Mouse (Mus musculus) neural tube, postnatal 0 days (tissue): ENCODE results near the gene Tsga13. TPM values are rescaled to one million over a fixed set of nuclear protein-coding genes. Genes with fewer than 3 reads are reported as not detected.

Source experiments
- polyA plus RNA-seq: library from polyadenylated mRNA; unstranded; fragments of >200 nt; fragmentation: Nextera tagmentation; extraction: Ambion mirVana; gene quantifications from 2 replicates; pipeline ENCODE4 v1.2.1, GENCODE M21; 2015

The Tsga13 gene
- polyA plus RNA-seq, result 0.37 TPM in 1 of 2 replicates, not detected in the other

DNA sequence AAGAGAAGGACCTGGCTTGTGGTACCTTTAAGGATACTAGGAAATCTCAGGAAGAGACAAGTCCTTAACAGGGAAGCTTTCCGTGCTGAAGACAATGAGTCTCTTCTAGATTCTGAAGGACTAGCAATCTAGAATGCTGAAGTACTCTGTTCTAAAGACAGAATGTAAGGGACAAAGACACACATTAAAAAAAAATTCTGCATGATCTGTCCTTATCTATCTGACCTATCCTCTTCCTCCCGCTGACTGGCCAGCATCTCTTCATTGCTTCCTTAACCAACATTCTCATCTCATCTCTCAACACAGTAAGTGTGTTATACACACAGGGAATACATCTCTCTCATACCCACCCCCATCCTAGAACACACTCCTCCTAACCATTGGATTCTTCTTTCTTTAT is at the start of gene Tsga13:
Tsga13 (minus strand) TSS at position 101 of the 400 bp plus-strand sequence.

GRCm38 (mm10) chr6:30958736-30959540 is 43.6 kb upstream of the Tsga13 start, which contains the start of gene Klf14:
Gene Klf14 (minus strand): TSS chr6:30959078.

DNA sequence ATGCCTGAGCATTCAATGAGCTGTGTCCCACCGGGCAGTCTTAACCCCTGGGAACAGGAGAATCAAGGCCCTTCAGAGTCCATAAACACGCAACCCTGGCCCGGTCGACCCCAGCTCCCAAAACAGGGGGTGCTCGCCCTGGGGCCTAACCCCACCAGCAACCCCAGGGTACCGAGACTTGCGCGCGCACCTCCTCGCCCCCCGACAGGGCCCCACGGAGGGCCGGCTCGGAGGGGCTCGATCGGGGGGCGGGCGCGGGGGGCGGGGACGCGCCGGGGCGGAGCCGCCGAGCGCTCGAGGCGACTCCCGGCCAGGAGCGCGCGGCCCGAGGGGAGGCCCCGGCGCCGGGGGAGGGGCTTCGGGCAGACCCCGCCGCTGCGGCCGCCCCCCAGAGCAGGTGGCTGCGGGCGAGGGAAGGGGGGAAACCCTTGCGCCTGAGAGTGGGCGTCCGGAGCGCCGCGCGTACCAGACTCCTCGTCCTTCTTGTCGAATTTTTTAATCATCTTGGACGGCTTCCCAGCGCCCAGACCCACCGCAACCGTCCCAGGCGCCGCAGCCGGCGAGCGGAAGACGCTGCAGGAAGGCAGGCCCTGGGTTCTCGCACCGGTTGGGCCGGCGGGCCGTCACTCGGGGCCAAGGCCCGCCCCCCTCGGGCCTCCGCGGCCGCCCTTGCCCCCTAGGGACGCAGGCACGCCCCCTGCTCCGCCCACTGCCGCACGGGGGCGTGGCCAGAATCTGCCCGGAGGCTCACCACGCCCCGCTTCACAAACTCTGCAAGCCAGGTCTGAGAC is 19.0 kb downstream of the Tsga13 start, which contains the start of gene Copg2:
Copg2 (minus strand) TSS at position 600 of the 791 bp plus-strand sequence.

Other genes starting within 250 kb of the Tsga13 start
- 5.1 and 6.9 TPM in 2 replicates for gene Cep41, start 221.8 kb downstream of the Tsga13 start, polyA plus RNA-seq
- 192 and 248 TPM in 2 replicates for gene Mest, start 192.0 kb downstream of the Tsga13 start, polyA plus RNA-seq
- 31.7 and 34.6 TPM in 2 replicates for gene Copg2, start 18.8 kb downstream of the Tsga13 start, polyA plus RNA-seq
- gene Klf14, start 43.5 kb upstream of the Tsga13 start, polyA plus RNA-seq, result 0.52 and 0.71 TPM in 2 replicates